ENCODE assay signal across 20 mouse cellular contexts in the genomic region with DNA sequence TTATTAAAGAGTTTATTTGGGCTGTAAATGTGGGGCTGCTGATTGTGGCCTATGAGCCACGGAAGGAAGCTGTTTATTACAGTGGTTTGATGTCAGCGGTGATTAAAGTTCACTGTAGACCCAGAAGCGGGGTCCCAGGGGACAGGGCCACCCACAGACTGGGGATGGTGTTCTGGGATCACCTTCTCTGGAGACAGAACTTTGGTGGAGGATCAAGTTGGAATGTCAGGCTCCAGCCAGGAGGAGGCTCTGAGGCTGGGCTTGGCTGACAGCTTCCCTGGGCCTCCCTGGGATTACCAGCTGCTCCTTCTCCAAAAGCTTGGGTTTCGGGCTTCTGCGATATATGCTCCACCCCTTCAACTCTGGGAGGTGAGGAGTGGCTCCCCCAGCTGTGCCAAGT.
A peak's percentile ranks its signal among the peaks of the same experiment; 100 is the strongest.
DNase-seq lines count a peak whose midpoint lies in the region; ATAC-seq lines count a peak whose summit lies in the region.
"Had no signal": no experiment of that assay in that cellular context is flagged by ENCODE, and none has a peak within 500 bp of the region (broad histone marks: within the 10 kb centered on the region; RNA-seq: fewer than 3 reads in every experiment).

No protein-coding gene starts in this region.

- no peaks in the 10 kb centered on the region for H3K9me3 ChIP-seq in kidney, embryonic 15.5 days (replicated peaks)
- H3K9me3 ChIP-seq: embryonic facial prominence, embryonic 13.5 days; forebrain, embryonic 12.5 days; heart, embryonic 13.5 days; hindbrain, embryonic 15.5 days had no signal

- H3K4me1 ChIP-seq in kidney, embryonic 15.5 days = no peaks in the 10 kb centered on the region
- H3K4me1 ChIP-seq: embryonic facial prominence, embryonic 13.5 days; forebrain, embryonic 12.5 days; heart, embryonic 13.5 days; hindbrain, embryonic 15.5 days had no signal

- ATAC-seq in kidney, embryonic 15.5 days (replicated peaks; ENCODE audit: low FRiP score) = 0 out of 2 replicates have a peak, but pooled peaks have one; percentile 18
- ATAC-seq in CD4-positive, CD25-positive, alpha-beta regulatory T cell, adult 4 months = no peak
- ATAC-seq: activated CD4-positive, CD25-positive, alpha-beta regulatory T cell, adult 4 months; forebrain, embryonic 16.5 days; Patski had no signal

- H3K27ac ChIP-seq in kidney, embryonic 15.5 days = no peak overlapping the region
- H3K27ac ChIP-seq: embryonic facial prominence, embryonic 13.5 days; forebrain, embryonic 12.5 days; heart, embryonic 13.5 days; hindbrain, embryonic 15.5 days had no signal

- no peak overlapping the region for H3K9ac ChIP-seq in kidney, embryonic 15.5 days
- H3K9ac ChIP-seq: embryonic facial prominence, embryonic 13.5 days; forebrain, embryonic 12.5 days; heart, embryonic 13.5 days; hindbrain, embryonic 15.5 days had no signal

- no peak overlapping the region for H3K4me2 ChIP-seq in kidney, embryonic 15.5 days
- H3K4me2 ChIP-seq: embryonic facial prominence, embryonic 13.5 days; forebrain, embryonic 12.5 days; heart, embryonic 13.5 days; hindbrain, embryonic 15.5 days had no signal

- 29% methylated on average over 5 of the region's 5 CpGs for WGBS in kidney, embryonic 15.5 days

- no peaks in the 10 kb centered on the region for H3K27me3 ChIP-seq in kidney, embryonic 15.5 days
- H3K27me3 ChIP-seq: CH12.LX; embryonic facial prominence, embryonic 13.5 days; forebrain, embryonic 12.5 days; heart, embryonic 13.5 days; hindbrain, embryonic 15.5 days had no signal

- H3K36me3 ChIP-seq in kidney, embryonic 15.5 days = no peaks in the 10 kb centered on the region
- H3K36me3 ChIP-seq: embryonic facial prominence, embryonic 13.5 days; forebrain, embryonic 12.5 days; heart, embryonic 13.5 days; hindbrain, embryonic 15.5 days had no signal

- no peak overlapping the region for H3K4me3 ChIP-seq in kidney, embryonic 15.5 days (replicated peaks)
- H3K4me3 ChIP-seq: embryonic facial prominence, embryonic 13.5 days; forebrain, embryonic 12.5 days; heart, embryonic 13.5 days; hindbrain, embryonic 15.5 days had no signal

- DNase-seq in cerebellum, postnatal 14 days = peak; percentile 10 to 15
- no peak for DNase-seq in cerebellum, adult 8-10 months
- DNase-seq in kidney, adult 9 months = no peak
- DNase-seq in kidney, postnatal 10 days = peak; percentile 75
- DNase-seq in spleen, adult 12 weeks (ENCODE audit: low spot score) = no peak
- DNase-seq: adrenal gland, adult 2 months; adrenal gland, postnatal 25 days; cerebellum, postnatal 36 days; gastrocnemius, postnatal 14 days; heart, postnatal 36 days had no signal

Comparison
In these comparisons a context has a peak if more than half of its experiments do, and no peak if none do; other contexts are left out.
1. DNase-seq: peak in cerebellum, postnatal 14 days (2 of 2) and kidney, postnatal 10 days (single experiment); none in cerebellum, adult 8-10 months (single experiment), kidney, adult 9 months (single experiment) and spleen, adult 12 weeks (single experiment).